Mouse (Mus musculus) urinary bladder, postnatal 36 days (tissue): ENCODE measurements around the gene Olfr710.
"Not testable (repeated sequence)": the region's sequence is repeated elsewhere in the genome, so short reads cannot be mapped to it uniquely, and the experiment has no call there.

Experiments used
- DNase-seq, 2 experiments: peaks; one replicate each; pipeline ENCODE4 v3.0.0; 2022; ENCODE audit warnings: low spot score in 2 of 2, mixed read lengths in 1 of 2

The Olfr710 gene

GRCm38 (mm10) chr7:106948212-106948611 lies at the start of gene Olfr710:
Olfr710 (minus strand) TSS chr7:106948312.
- no peak for DNase-seq

- no peak for DNase-seq
Measured at GRCm38 (mm10) chr7:106985236-106985635, 37.1 kb upstream of the Olfr710 start.

GRCm38 (mm10) chr7:106975353-106975752 lies 27.2 kb upstream of the Olfr710 start, which contains the start of gene Olfr711:
Olfr711 (minus strand) TSS chr7:106975453.
- no peak for DNase-seq

GRCm38 (mm10) chr7:106967503-106967902 lies 19.4 kb upstream of the Olfr710 start:
- DNase-seq = not testable (repeated sequence)

GRCm38 (mm10) chr7:106963837-106964236 lies 15.7 kb upstream of the Olfr710 start, which contains the start of gene Olfr6:
Olfr6 (minus strand) TSS chr7:106963937.
- DNase-seq = no peak

GRCm38 (mm10) chr7:106932119-106932518 lies 16.0 kb downstream of the Olfr710 start, which contains the start of gene Olfr709-ps1:
Olfr709-ps1 (minus strand) TSS chr7:106932219.
- no peak for DNase-seq

- DNase-seq = not testable (repeated sequence)
Measured at GRCm38 (mm10) chr7:106920961-106921360, 27.2 kb downstream of the Olfr710 start.

GRCm38 (mm10) chr7:106907676-106908075 lies 40.4 kb downstream of the Olfr710 start, which contains the start of gene Olfr1532-ps1:
Olfr1532-ps1 (plus strand) TSS chr7:106908001.
- DNase-seq = no peak

GRCm38 (mm10) chr7:106901141-106901540 lies 47.0 kb downstream of the Olfr710 start, which contains the start of gene Olfr707:
Olfr707 (minus strand) TSS chr7:106901241.
- not testable (repeated sequence) for DNase-seq
